Mouse (Mus musculus): Measurements from ENCODE around the gene Pus3. TPM values are rescaled to one million over a fixed set of nuclear protein-coding genes. Genes with fewer than 3 reads are reported as not detected.

Pus3 gene
- total RNA-seq, 2 experiments from 2014 or later, result 9.5 to 13.0 TPM

DNA sequence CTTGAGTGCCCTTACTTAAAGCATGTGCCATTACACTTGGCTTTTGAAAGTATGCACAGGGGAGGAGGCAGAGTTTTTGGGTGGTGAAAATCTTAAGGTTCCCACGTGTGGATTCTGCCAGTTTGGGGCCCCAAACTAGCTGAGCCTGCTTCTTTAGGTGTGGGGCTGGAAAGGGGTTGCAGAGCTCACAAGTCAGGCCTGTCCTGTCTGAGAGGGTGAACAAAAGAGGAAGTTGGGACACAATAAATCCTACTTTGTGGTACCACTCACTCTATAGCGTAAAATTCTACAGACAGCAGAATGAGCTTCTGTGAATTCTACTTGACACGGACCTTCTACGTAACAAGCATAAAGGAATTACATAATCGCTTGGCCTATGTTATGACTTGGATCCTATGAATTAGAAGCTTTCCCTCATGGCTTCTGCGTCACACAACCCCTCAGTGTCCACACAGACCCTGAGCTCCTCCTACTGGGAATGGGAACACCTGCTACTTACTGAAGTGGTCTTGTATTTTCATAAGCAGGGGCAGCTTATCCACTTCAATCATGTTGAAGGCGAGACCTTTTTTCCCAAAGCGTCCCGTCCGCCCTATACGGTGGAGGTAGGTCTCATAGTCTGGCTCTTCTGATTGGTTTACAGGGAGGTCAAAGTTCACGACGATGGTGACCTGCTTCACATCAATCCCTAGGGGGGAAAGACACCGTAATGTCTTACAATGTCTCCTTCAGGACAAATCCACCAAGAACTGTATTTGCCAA is 15.1 kb upstream of the Pus3 start:
- DNase-seq (ENCODE audit: low spot score in 2 of 2), result no peak

DNA sequence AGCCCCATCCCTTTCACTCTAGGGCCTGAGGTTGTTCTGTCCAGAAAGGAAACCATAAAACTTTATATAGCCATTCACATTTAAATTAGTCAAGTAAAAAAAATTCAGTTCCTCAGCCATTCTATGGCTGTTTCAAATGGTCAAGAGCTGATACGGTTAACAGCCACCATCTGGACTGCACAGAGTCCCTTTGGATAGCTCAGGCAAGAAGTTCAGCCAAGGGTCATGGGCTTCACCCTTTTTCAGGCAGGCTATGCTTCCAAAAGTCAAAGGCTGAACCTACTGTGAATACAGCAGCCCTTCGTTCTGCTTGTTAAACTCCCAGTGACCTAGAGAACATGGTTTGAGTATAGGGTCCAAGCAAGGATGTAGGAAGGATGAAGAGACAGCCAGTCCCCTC is 13.7 kb upstream of the Pus3 start:
- no peak for DNase-seq (ENCODE audit: low spot score in 2 of 2)

GRCm38 (mm10) chr9:35545704-35546103 is 12.7 kb upstream of the Pus3 start:
- no peak for DNase-seq (ENCODE audit: low spot score in 2 of 2)

GRCm38 (mm10) chr9:35546745-35547144 is 11.7 kb upstream of the Pus3 start:
- no peak for DNase-seq (ENCODE audit: low spot score in 2 of 2)

DNA sequence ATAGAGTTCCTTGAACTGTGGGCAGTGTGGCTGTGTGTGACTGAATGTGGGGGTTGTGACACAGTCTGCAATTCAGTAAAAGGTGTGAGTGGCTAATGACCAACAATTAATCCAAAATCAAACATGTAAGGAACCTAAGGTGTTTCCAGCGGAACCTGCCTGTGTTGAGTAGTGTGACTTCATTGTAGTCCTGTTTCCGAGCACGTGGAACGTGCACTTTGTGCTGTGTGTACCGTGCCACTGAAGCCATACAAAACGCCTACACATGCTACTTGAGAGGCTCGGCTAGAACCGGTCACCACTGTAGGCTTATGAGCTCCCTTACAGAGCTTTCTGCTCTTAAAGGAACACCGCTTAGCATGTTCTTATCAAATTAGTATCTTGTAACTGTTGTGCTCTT is 9.9 kb upstream of the Pus3 start:
- DNase-seq (ENCODE audit: low spot score in 2 of 2), result no peak

GRCm38 (mm10) chr9:35556494-35557102 is 1.8 kb upstream of the Pus3 start:
- DNase-seq (ENCODE audit: low spot score in 2 of 2), result no peak

DNA sequence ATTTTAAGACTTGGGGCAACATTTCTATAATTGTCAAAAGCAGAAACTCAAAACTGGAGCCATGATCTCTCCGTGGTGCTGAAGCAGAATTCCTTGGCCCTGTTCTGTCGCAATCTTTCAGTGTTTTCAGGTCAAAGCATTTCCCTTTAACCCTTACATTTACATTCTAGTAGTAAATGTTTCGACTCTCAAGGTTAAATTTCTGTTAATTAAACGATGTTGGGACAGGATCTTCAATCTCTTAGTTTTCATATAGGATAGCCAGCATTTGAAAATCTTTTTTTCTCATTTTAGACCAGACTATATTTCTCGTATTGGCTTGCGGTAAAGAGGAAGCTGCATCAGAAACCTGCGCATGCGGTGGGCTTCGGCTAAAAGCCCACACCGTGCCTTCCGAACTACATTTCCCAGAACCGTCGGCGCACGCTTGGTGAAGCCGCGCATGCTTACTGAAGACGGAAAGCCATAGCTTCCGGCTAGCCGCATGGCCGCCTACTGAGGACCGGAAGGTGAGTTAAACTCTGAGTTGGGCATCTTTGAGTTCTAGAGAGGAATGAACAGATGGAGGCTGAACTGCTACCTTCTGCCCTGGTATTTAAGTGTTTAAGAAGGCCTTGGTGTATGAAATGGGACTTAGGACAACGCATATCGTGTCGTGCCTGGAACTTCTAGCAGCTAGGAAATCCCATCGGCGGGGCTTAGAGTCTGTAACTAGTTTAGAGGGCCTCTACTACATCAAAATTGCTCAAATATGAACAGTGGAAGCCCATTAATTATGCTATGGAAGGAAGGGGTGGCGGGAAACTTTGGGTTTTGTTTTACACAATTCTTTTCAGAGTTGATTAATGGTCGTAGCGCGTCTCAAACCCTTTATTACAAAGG is 855 bp downstream of the Pus3 start:
- DNase-seq (ENCODE audit: low spot score in 2 of 2), result peak; percentile 60 to 65

DNA sequence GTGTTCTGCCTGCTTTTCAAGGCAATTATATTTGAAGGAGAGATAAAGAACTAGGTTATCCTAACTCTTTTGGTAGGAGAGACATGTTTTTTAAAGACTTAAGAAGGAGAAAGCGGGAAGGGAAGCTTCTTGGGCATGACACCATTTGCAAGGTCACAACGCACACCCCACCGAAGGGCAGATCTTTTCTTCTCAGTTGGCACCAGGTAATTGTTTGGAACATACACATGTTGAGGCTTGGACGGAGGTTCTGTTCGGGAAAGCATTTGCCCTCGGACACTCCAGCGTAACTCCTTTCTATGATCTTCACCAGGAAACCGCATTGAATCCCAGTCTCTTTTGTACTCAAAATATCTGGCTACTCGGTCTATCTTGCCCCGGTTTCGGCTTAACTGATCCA is 2.7 kb downstream of the Pus3 start:
- DNase-seq (ENCODE audit: low spot score in 2 of 2), result no peak

- DNase-seq (ENCODE audit: low spot score in 2 of 2), result no peak
Measured at GRCm38 (mm10) chr9:35561583-35561982, 3.2 kb downstream of the Pus3 start.

GRCm38 (mm10) chr9:35564536-35565240 is 6.3 kb downstream of the Pus3 start:
- no peak for DNase-seq (ENCODE audit: low spot score in 2 of 2)

DNA sequence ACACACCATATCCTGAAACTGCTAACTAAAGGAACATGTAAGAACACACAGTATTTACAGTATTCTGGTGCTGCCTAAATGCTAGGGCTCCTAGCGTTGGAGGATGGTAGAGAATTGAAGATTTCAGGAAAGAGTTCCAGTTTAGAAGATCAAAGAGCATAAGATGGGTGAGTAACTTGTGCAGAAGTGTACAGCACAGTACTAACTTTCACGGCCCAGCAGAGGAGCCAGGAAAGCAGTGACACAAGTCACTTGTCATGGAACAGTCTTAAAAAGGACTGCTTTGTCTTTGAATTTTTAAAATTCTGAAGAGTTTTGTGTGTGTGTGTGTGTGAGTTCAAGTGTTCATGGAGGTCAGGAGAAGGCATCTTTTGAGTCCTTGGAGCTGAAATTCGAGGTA is 9.6 kb downstream of the Pus3 start:
- no peak for DNase-seq (ENCODE audit: low spot score in 2 of 2)

DNA sequence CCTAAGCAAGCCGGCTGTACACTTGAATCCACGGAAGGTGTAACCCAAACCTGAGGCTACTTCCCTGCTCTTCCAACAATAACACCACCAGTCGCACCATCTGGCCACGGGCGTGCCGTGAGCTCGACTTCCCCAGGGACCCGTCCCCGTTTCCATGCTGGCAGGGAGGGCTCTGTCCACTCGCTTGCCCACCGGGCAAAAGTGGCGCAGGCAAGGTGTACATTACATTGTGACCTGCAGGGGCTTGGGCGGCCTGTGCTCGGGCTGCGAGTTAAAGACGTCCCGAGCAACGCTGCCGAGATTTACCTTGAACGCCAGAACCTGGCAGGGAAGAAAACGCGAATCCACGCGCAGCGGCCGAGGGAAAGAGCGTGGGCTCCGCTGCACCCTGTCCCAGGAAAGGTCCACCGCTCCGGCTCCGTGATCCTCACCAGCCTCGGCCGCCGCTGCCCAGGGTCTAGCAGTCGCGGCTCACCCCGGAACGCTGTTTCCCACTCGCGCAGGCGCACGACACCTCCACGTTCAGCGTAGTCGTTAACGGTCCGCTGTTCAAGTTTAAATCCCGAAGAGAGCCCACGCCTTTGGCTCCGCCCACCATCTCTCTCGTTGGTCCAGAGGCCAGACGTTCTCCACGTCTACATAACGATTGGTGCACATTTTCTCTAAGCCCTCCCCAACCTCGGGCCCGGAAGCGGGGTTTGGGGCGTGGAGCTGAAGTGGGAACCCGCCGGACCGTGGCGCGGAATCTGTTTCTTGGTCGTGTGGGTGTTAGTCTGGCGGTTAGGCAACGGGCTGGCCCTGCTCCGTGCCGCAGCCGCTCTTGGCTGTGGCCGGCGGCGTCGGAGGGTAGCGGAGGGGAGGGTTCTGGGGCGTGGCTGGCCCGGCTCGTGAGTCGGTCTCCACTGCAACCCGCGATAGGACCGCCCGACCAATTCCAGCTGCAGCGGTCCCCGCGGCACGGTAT is 11.5 kb downstream of the Pus3 start, which contains the start of the genes Pate2 and Hyls1:
TSS of gene Pate2 (plus strand) at position 714 of the 964 bp plus-strand sequence.
TSS of gene Hyls1 (minus strand) at position 828 of the 964 bp plus-strand sequence.
- peak; percentile 87 to 88 for DNase-seq (ENCODE audit: low spot score in 2 of 2)

- DNase-seq (ENCODE audit: low spot score in 2 of 2), result no peak
Measured at GRCm38 (mm10) chr9:35570663-35571062, 12.3 kb downstream of the Pus3 start.

GRCm38 (mm10) chr9:35574416-35574815 is 16.0 kb downstream of the Pus3 start:
- no peak for DNase-seq (ENCODE audit: low spot score in 2 of 2)

- no peak for DNase-seq (ENCODE audit: low spot score in 2 of 2)
Measured at GRCm38 (mm10) chr9:35587674-35588073, 29.3 kb downstream of the Pus3 start.

DNA sequence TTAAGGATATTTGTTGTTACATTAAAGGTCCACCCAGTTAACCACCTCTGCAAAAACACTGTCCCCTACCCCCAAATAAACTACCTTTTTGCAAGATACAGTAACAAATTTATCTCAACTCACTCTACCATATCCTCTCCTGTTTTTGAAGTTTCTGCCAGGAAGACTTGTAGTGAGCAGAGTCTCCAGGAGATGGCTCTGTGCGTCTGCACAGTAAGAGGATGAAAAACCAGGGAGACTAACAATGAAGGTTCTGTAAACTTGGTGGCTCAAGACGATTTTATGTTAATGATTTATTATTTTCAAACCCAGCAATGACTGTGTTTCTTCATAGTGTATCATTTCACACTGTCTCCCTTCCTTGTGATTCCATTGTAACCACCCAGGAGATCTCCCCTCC is 34.5 kb downstream of the Pus3 start:
- no peak for DNase-seq (ENCODE audit: low spot score in 2 of 2)

GRCm38 (mm10) chr9:35607647-35608405 is 49.4 kb downstream of the Pus3 start:
- DNase-seq (ENCODE audit: low spot score in 2 of 2), result no peak

- no peak for DNase-seq (ENCODE audit: low spot score in 2 of 2)
Measured at GRCm38 (mm10) chr9:35611841-35612240, 53.4 kb downstream of the Pus3 start, which contains the start of gene Pate4. Gene Pate4, minus strand, starts transcription at chr9:35611941.

DNA sequence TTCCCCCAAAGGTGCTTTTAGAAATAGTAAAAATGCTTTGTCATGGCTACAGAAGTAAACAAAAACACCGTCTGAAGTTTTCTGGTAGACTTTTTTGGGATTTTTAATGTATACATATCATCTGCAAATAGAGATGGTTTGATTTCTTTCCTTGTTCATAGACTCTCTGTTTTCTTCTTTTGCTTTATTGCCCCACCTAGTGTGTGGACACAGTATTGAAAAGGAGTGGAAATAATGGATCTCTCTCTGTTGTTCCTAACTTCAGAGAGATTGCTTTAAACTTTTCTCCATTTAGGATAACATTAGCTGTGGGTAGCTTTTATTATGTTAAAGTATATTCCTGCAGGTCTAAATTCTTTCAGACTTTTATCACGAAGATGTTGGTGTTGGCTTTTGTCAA is 55.6 kb downstream of the Pus3 start:
- no peak for DNase-seq (ENCODE audit: low spot score in 2 of 2)
